Mouse (Mus musculus) hindbrain, embryonic 16.5 days (tissue): ENCODE data around the gene Csgalnact2. TPM values are rescaled to one million over a fixed set of nuclear protein-coding genes. Genes with fewer than 3 reads are reported as not detected.

Experiments used
- ATAC-seq: fragments of 200-750 bp; cut with Nextera tagmentation; 2 replicates; pipeline ENCODE4 v1.8.0; 2017; ENCODE audit warnings: moderate TSS enrichment, moderate library complexity
- H3K27ac ChIP-seq: fragments of 300-500 bp; sonication (generic); 2 replicates; pipeline ENCODE4 v1.5.1; 2014; ENCODE audit warnings: low read depth, mild to moderate bottlenecking, control low read depth, low read length, moderate library complexity
- H3K27me3 ChIP-seq: fragments of 300-500 bp; sonication (generic); replicated peaks from 2 replicates; pipeline ENCODE4 v1.6.1; 2014; ENCODE audit warnings: low read length; ENCODE audit not compliant: control insufficient read depth, insufficient read depth
- H3K36me3 ChIP-seq: fragments of 300-500 bp; sonication (generic); 2 replicates; pipeline ENCODE4 v1.6.1; 2014; ENCODE audit warnings: mild to moderate bottlenecking, low read length, moderate library complexity, mixed read lengths; ENCODE audit not compliant: control insufficient read depth, insufficient read depth
- H3K4me1 ChIP-seq: fragments of 300-500 bp; sonication (generic); 2 replicates; pipeline ENCODE4 v1.6.1; 2014; ENCODE audit warnings: low read depth, low read length; ENCODE audit not compliant: control insufficient read depth, insufficient read depth
- H3K4me2 ChIP-seq: fragments of 300-500 bp; sonication (generic); 2 replicates; pipeline ENCODE4 v1.6.1; 2014; ENCODE audit warnings: mild to moderate bottlenecking, low read length, control low read depth, moderate library complexity
- H3K4me3 ChIP-seq: fragments of 300-500 bp; sonication (generic); 2 replicates; pipeline ENCODE4 v1.5.1; 2014; ENCODE audit warnings: mild to moderate bottlenecking, low read length, control low read depth, moderate library complexity
- H3K9ac ChIP-seq: fragments of 300-500 bp; sonication (generic); 2 replicates; pipeline ENCODE4 v1.6.1; 2014; ENCODE audit warnings: low read depth, mild to moderate bottlenecking, control low read depth, low read length, moderate library complexity
- H3K9me3 ChIP-seq: fragments of 300-500 bp; sonication (generic); 2 replicates; pipeline ENCODE4 v1.6.1; 2014; ENCODE audit warnings: mild to moderate bottlenecking, low read length, moderate library complexity; ENCODE audit not compliant: control insufficient read depth
- WGBS: fragments of 180-500 bp; shearing (Covaris S2); extraction: QIAGEN DNeasy Blood & Tissue Kit; methylation state at CpG from one replicate; pipeline ENCODE4 v1.1.7; 2014; 5-methylcytosine and 5-hydroxymethylcytosine counted together
- microRNA-seq: library from miRNA; unstranded; fragments of <30 nt; microRNA quantifications from one replicate; pipeline ENCODE4, GENCODE M21; 2017
- polyA plus RNA-seq: library from polyadenylated mRNA; unstranded; fragments of >200 nt; fragmentation: Nextera tagmentation; extraction: Ambion mirVana; gene quantifications from 2 replicates; pipeline ENCODE4 v1.2.1, GENCODE M21; 2015

Gene Csgalnact2
- polyA plus RNA-seq, 1 experiment from 2014 or later = 10.7 TPM

GRCm38 (mm10) chr6:118063266-118063665 is 75.7 kb downstream of the Csgalnact2 start:
- Histone ChIP-seq H3K36me3 (no peaks in the 10 kb centered on the region), H3K27me3 (no peaks in the 10 kb centered on the region; the same call in 1 of the 2 replicates), H3K9ac (no peak overlapping the region), H3K4me3 (no peak overlapping the region), H3K27ac (no peak overlapping the region), H3K4me2 (no peak overlapping the region), H3K9me3 (no peaks in the 10 kb centered on the region), H3K4me1 (peaks cover 21% of the 10 kb centered on the region)
- ATAC-seq = no peak
- 72% methylated on average over 5 of the region's 5 CpGs for WGBS

- Histone ChIP-seq H3K27ac (no peak overlapping the region), H3K36me3 (no peaks in the 10 kb centered on the region), H3K9me3 (no peaks in the 10 kb centered on the region), H3K4me3 (no peak overlapping the region), H3K9ac (no peak overlapping the region), H3K4me2 (no peak overlapping the region), H3K27me3 (no peaks in the 10 kb centered on the region; the same call in 1 of the 2 replicates), H3K4me1 (peaks cover 12% of the 10 kb centered on the region)
- 88% methylated on average over 4 of the region's 4 CpGs for WGBS
- ATAC-seq = no peak
These were observed 77.7 kb downstream of the Csgalnact2 start for GRCm38 (mm10) chr6:118061266-118061665.

Small RNAs within 50 kb of the gene (microRNA-seq; reads per million reads assigned to microRNA genes)
- 0.62 reads per million for gene Mir7044

Other genes with a start within 250 kb of the Csgalnact2 start
- gene Hnrnpf, start 238.8 kb downstream of the Csgalnact2 start, polyA plus RNA-seq = 250 and 271 TPM in 2 replicates
- 1.7 and 2.5 TPM in 2 replicates for gene Fxyd4, start 201.4 kb downstream of the Csgalnact2 start, polyA plus RNA-seq
- gene Rasgef1a, start 127.7 kb downstream of the Csgalnact2 start, polyA plus RNA-seq = 5.7 and 6.5 TPM in 2 replicates
- gene Ret, start 58.6 kb upstream of the Csgalnact2 start, polyA plus RNA-seq = 17.6 and 19.1 TPM in 2 replicates